Comparison of ENCODE assay signal across 16 mouse cellular contexts in the genomic region with DNA sequence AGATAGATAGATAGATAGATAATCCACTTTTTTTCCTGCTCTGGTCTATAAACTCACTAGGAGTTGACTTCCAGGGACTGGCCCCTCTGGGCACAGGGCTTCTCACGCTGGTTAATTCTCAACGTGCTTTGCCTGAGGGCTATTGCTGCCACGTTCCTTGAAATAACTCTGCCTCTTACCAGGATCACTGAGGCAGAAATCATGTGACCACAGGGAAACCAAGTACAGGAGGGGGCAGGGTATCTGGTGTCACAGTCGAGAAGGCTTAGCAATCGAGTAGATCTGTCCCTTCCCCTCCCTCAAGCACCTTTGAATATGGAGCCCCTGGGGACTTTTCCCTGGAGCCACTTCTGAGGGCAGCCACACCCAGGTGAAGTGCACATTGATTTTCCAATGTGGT.
"Had no signal": no experiment of that assay in that cellular context is flagged by ENCODE, and none has a peak within 500 bp of the region (broad histone marks: within the 10 kb centered on the region; RNA-seq: fewer than 3 reads in every experiment).

No protein-coding gene starts in this region.

- H3K4me1 ChIP-seq: liver, embryonic 13.5 days; midbrain, embryonic 12.5 days; midbrain, embryonic 15.5 days; neural tube, embryonic 12.5 days; neural tube, embryonic 15.5 days had no signal

- ATAC-seq: intestine, embryonic 16.5 days; lung, postnatal 0 days; midbrain, embryonic 15.5 days had no signal

- H3K4me2 ChIP-seq: liver, embryonic 13.5 days; lung, embryonic 14.5 days; midbrain, embryonic 12.5 days; midbrain, embryonic 15.5 days; neural tube, embryonic 12.5 days; neural tube, embryonic 15.5 days had no signal

- H3K9ac ChIP-seq: liver, embryonic 13.5 days; lung, embryonic 14.5 days; midbrain, embryonic 12.5 days; midbrain, embryonic 15.5 days; neural tube, embryonic 12.5 days; neural tube, embryonic 15.5 days had no signal

- H3K27ac ChIP-seq: left cerebral cortex, adult 2 months; liver, embryonic 13.5 days; macrophage; midbrain, embryonic 12.5 days; midbrain, embryonic 15.5 days; neural tube, embryonic 12.5 days; neural tube, embryonic 15.5 days had no signal

- H3K27me3 ChIP-seq: liver, embryonic 13.5 days; midbrain, embryonic 12.5 days; midbrain, embryonic 15.5 days; neural tube, embryonic 12.5 days; neural tube, embryonic 15.5 days had no signal

- H3K9me3 ChIP-seq: liver, embryonic 13.5 days; midbrain, embryonic 12.5 days; midbrain, embryonic 15.5 days; neural tube, embryonic 12.5 days; neural tube, embryonic 15.5 days had no signal

- H3K36me3 ChIP-seq: liver, embryonic 13.5 days; midbrain, embryonic 12.5 days; midbrain, embryonic 15.5 days; neural tube, embryonic 12.5 days; neural tube, embryonic 15.5 days had no signal

- DNase-seq: kidney, adult 8-10 months; kidney, postnatal 36 days; layer of hippocampus, postnatal 36 days; liver, embryonic 13.5 days; lung, embryonic 14.5 days; thymus, adult 2 months; thymus, postnatal 14 days; thymus, postnatal 4 days had no signal

- H3K4me3 ChIP-seq: left cerebral cortex, adult 2 months; liver, embryonic 13.5 days; midbrain, embryonic 12.5 days; midbrain, embryonic 15.5 days; neural tube, embryonic 12.5 days; neural tube, embryonic 15.5 days had no signal
